Mouse (Mus musculus): ENCODE data around the gene 2310034G01Rik. TPM values are rescaled to one million over a fixed set of nuclear protein-coding genes. Genes with fewer than 3 reads are reported as not detected.

The 2310034G01Rik gene
- total and polyA plus RNA-seq, 3 experiments: 0.50 to 0.95 TPM; not detected in 1

DNA sequence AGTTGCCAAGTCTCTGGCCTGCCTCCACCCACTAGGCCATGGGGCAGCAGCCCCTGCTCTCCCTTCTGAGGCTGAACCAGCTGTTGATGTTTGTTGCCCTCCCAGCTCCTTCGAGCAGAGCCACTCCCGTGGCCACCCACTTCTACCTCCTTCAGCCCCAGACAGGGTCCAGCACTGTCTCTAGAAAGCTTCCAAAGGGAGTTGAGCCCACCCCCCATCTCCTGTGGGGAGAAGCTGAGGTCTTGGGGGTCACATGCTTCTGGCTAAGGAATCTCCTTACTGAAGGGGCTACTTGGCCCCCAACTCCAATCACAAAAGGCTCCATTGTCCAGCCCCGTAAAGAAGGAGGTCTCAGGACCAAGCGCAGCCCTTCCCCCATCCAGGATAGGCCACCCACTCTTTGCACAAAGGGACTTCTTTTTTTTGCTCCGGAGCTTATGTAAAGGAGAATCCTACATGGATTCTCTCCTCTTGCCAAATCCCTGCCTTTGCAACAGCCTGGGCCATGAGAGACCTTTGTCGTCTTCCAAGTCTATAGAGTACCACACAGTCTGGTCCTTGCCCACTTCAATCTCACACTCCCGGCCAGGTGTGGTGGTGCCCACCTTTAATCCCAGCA lies 17.3 kb downstream of the 2310034G01Rik start:
- DNase-seq (ENCODE audit: low read depth, low spot score): no peak
- Histone ChIP-seq H3K27me3 (ENCODE audit: control insufficient read depth in 1 of 2, insufficient read depth in 2 of 2, low read length in 2 of 2) (no peaks in the 10 kb centered on the region), H3K9me3 (replicated peaks; ENCODE audit: insufficient read depth, low read length) (no peaks in the 10 kb centered on the region), H3K27ac (ENCODE audit: control insufficient read depth, low read depth, low read length) (no peak overlapping the region), H3K4me3 (ENCODE audit: control insufficient read depth in 1 of 2, insufficient read depth in 1 of 2, low read depth in 2 of 2, low read length in 2 of 2) (no peak overlapping the region), H3K79me2 (ENCODE audit: control insufficient read depth, insufficient read depth, low read length, poor library complexity) (peaks cover 14% of the 10 kb centered on the region), H3K36me3 (ENCODE audit: control insufficient read depth in 1 of 2, insufficient read depth in 2 of 2, low read length in 2 of 2) (peaks cover 0 to 9% of the 10 kb centered on the region in 2 experiments; a peak in 2 of 4 replicates), H3K9ac (ENCODE audit: control insufficient read depth, low read depth, low read length, poor library complexity, severe bottlenecking) (no peak overlapping the region), H3K4me1 (ENCODE audit: control insufficient read depth in 1 of 2, insufficient read depth in 2 of 2, low read length in 2 of 2) (peaks cover 6 to 9% of the 10 kb centered on the region in 2 experiments)
- no peak for TF ChIP-seq MYB (IDR thresholded peaks at IDR 0.05; ENCODE audit: low read depth, low read length)
- no peak for TF ChIP-seq SMC3 (IDR thresholded peaks at IDR 0.05; ENCODE audit: low read depth, low read length)
- no peak for TF ChIP-seq POLR2A (IDR thresholded peaks at IDR 0.05; ENCODE audit: control insufficient read depth in 1 of 2, insufficient read depth in 1 of 2, low read depth in 1 of 2, low read length in 2 of 2, poor library complexity in 1 of 2)
- TF ChIP-seq EP300 (IDR thresholded peaks at IDR 0.05; ENCODE audit: low read depth in 1 of 2, low read length in 2 of 2): no peak
- no peak for TF ChIP-seq CHD2 (IDR thresholded peaks at IDR 0.05; ENCODE audit: low read length)
- TF ChIP-seq MAZ (IDR thresholded peaks at IDR 0.05; ENCODE audit: low read depth, low read length): no peak
- no peak for TF ChIP-seq ELF1 (IDR thresholded peaks at IDR 0.05; ENCODE audit: low read depth, low read length)
- TF ChIP-seq RAD21 (IDR thresholded peaks at IDR 0.05; ENCODE audit: low read depth, low read length): no peak
- TF ChIP-seq POLR2AphosphoS2 (IDR thresholded peaks at IDR 0.05; ENCODE audit: low read length): no peak
- TF ChIP-seq USF2 (IDR thresholded peaks at IDR 0.05; ENCODE audit: borderline replicate concordance in 1 of 2, insufficient read depth in 1 of 2, low read depth in 1 of 2, low read length in 2 of 2): no peak
- no peak for TF ChIP-seq UBTF (IDR thresholded peaks at IDR 0.05; ENCODE audit: borderline replicate concordance, insufficient read depth, low read depth, low read length)

GRCm38 (mm10) chr19:46331936-46332335 lies 18.2 kb downstream of the 2310034G01Rik start:
- peaks cover 0 to 5% of the 10 kb centered on the region in 2 experiments; a peak in 2 of 4 replicates for H3K36me3 ChIP-seq (ENCODE audit: control insufficient read depth in 1 of 2, insufficient read depth in 2 of 2, low read length in 2 of 2)
- H3K27me3 ChIP-seq (ENCODE audit: control insufficient read depth in 1 of 2, insufficient read depth in 2 of 2, low read length in 2 of 2): no peaks in the 10 kb centered on the region
- peaks cover 0 to 12% of the 10 kb centered on the region in 2 experiments; a peak in 2 of 4 replicates for H3K4me1 ChIP-seq (ENCODE audit: control insufficient read depth in 1 of 2, insufficient read depth in 2 of 2, low read length in 2 of 2)
- H3K27ac ChIP-seq (ENCODE audit: control insufficient read depth, low read depth, low read length): no peak overlapping the region
- H3K9me3 ChIP-seq (replicated peaks; ENCODE audit: insufficient read depth, low read length): no peaks in the 10 kb centered on the region
- no peak overlapping the region for H3K4me3 ChIP-seq (ENCODE audit: control insufficient read depth in 1 of 2, insufficient read depth in 1 of 2, low read depth in 2 of 2, low read length in 2 of 2)
- no peak overlapping the region for H3K9ac ChIP-seq (ENCODE audit: control insufficient read depth, low read depth, low read length, poor library complexity, severe bottlenecking)
- peaks cover 6% of the 10 kb centered on the region for H3K79me2 ChIP-seq (ENCODE audit: control insufficient read depth, insufficient read depth, low read length, poor library complexity)
- TF ChIP-seq MYC (IDR thresholded peaks at IDR 0.05; ENCODE audit: low read depth, low read length): no peak
- no peak for TF ChIP-seq NRF1 (IDR thresholded peaks at IDR 0.05; ENCODE audit: insufficient read depth, low read depth, low read length, poor library complexity, severe bottlenecking)
- TF ChIP-seq GATA1 (IDR thresholded peaks at IDR 0.05; ENCODE audit: low read depth, low read length): no peak
- DNase-seq (ENCODE audit: low read depth, low spot score): no peak

Data from MEL (cell line).